Mouse (Mus musculus) heart, embryonic 14.5 days (tissue): Measurements from ENCODE around the gene Milr1. TPM values are rescaled to one million over a fixed set of nuclear protein-coding genes. Genes with fewer than 3 reads are reported as not detected.
"Not testable (repeated sequence)": the region's sequence is repeated elsewhere in the genome, so short reads cannot be mapped to it uniquely, and the experiment has no call there.

ENCODE experiments used
- ATAC-seq: fragments of 200-750 bp; cut with Nextera tagmentation; 2 replicates; pipeline ENCODE4 v1.8.0; 2017; ENCODE audit warnings: low read depth, moderate TSS enrichment; ENCODE audit not compliant: insufficient number of reproducible peaks, insufficient read depth, low FRiP score
- H3K27ac ChIP-seq, 2 experiments: fragments of 200-500 bp in 1 of 2; fragments of 300-500 bp in 1 of 2; sonication (generic) in 1 of 2; replicated peaks in 1 of 2; 2 replicates each; pipeline ENCODE4 v1.5.1; 2012 to 2014; ENCODE audit warnings: low read depth in 2 of 2, low read length in 2 of 2, control low read depth in 1 of 2, mild to moderate bottlenecking in 1 of 2, mixed read lengths in 1 of 2; ENCODE audit not compliant: control insufficient read depth in 1 of 2, insufficient read depth in 1 of 2
- H3K27me3 ChIP-seq: fragments of 300-500 bp; sonication (generic); 2 replicates; pipeline ENCODE4 v1.6.1; 2014; ENCODE audit warnings: mild to moderate bottlenecking, low read length, control low read depth; ENCODE audit not compliant: control insufficient read depth, insufficient read depth
- H3K36me3 ChIP-seq: fragments of 300-500 bp; sonication (generic); 2 replicates; pipeline ENCODE4 v1.6.1; 2014; ENCODE audit warnings: mild to moderate bottlenecking, control low read depth, low read length, mixed read lengths; ENCODE audit not compliant: control insufficient read depth, insufficient read depth
- H3K4me1 ChIP-seq, 2 experiments: fragments of 200-500 bp in 1 of 2; fragments of 300-500 bp in 1 of 2; sonication (generic) in 1 of 2; 2 replicates each; pipeline ENCODE4 v1.6.1; 2012 to 2014; ENCODE audit warnings: low read length in 2 of 2, control low read depth in 1 of 2, mixed read lengths in 1 of 2; ENCODE audit not compliant: control insufficient read depth in 2 of 2, insufficient read depth in 2 of 2
- H3K4me2 ChIP-seq: fragments of 300-500 bp; sonication (generic); 2 replicates; pipeline ENCODE4 v1.6.1; 2014; ENCODE audit warnings: mild to moderate bottlenecking, low read length
- H3K4me3 ChIP-seq, 2 experiments: fragments of 200-500 bp in 1 of 2; fragments of 300-500 bp in 1 of 2; sonication (generic) in 1 of 2; 2 replicates each; pipeline ENCODE4 v1.5.1; 2012 to 2014; ENCODE audit warnings: low read length in 2 of 2, mild to moderate bottlenecking in 2 of 2, control low read depth in 1 of 2, low read depth in 1 of 2, moderate library complexity in 1 of 2; ENCODE audit not compliant: control insufficient read depth in 1 of 2, insufficient read depth in 1 of 2
- H3K9ac ChIP-seq: fragments of 300-500 bp; sonication (generic); 2 replicates; pipeline ENCODE4 v1.6.1; 2014; ENCODE audit warnings: mild to moderate bottlenecking, low read length
- H3K9me3 ChIP-seq: fragments of 300-500 bp; sonication (generic); 2 replicates; pipeline ENCODE4 v1.6.1; 2016; ENCODE audit warnings: low read length, control low read depth; ENCODE audit not compliant: control insufficient read depth
- WGBS: fragments of 180-500 bp; shearing (Covaris S2); extraction: QIAGEN DNeasy Blood & Tissue Kit; methylation state at CpG from one replicate; pipeline ENCODE4 v1.1.7; 2014; 5-methylcytosine and 5-hydroxymethylcytosine counted together
- polyA plus RNA-seq: library from polyadenylated mRNA; unstranded; fragments of >200 nt; fragmentation: Nextera tagmentation; extraction: Ambion mirVana; gene quantifications from 2 replicates; pipeline ENCODE4 v1.2.1, GENCODE M21; 2014

The Milr1 gene
- polyA plus RNA-seq, 1 experiment from 2014 or later, result 1.6 TPM

DNA sequence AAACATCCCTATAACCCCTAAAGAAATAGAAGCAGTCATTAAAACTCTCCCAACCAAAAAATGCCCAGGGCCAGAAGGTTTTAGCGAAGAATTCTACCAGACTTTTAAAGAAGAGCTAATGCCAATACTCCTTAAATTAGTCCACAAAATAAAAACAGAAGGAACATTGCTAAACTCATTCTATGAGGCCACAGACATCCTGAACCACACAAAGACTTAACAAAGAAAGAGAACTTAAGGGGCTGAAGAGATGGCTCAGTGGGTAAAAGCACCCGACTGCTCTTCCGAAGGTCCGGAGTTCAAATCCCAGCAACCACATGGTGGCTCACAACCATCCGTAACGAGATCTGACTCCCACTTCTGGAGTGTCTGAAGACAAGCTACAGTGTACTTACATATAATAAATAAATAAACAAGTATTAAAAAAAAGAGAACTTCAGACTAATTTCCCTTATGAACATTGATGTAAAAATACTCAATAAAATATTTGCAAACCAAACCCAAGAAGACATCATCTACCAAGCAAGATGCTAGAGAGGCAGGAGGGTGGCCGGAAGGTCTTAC lies 1.4 kb upstream of the Milr1 start:
- not testable (repeated sequence) for H3K4me1 ChIP-seq, H3K9me3 ChIP-seq, H3K27ac ChIP-seq, ATAC-seq, H3K4me2 ChIP-seq, H3K9ac ChIP-seq, H3K27me3 ChIP-seq, H3K4me3 ChIP-seq, H3K36me3 ChIP-seq
- WGBS, result 95% methylated on average over 7 of the region's 7 CpGs

DNA sequence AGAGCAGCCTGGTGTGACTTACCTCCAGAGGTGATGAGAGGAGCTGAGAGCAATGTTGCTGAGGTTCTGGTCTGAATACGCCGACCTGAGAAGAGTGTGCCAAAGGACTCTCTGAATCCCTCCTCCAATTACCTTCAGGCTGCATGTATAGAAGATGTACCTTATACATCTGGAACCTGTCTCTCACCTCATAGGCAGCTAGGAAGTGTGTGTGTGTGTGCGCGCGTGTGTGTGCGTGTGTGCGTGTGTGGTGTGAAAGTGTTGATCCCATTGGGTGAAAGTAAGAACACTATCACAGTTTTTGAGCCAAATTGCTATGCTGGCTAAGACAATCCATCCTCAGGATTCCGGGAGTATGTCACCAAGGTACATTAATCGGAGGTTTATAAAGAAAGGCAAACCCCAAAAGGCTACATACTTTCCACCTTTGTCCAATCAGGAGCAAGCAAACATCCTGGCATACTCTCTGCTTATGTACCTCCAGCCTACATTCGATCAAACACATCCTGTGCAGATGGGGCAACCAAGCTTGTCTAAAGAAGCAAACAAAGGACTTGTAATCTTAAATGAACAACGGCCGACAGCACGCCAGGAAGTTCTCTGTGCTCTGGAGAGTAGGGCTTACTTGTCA lies 790 bp upstream of the Milr1 start, which contains the start of gene Pecam1:
Gene Pecam1, minus strand, starts transcription at position 508 of the 631 bp plus-strand sequence.
- no peak within 1 kb of the TSS for H3K27ac ChIP-seq
- 77% methylated on average over 13 of the region's 13 CpGs for WGBS
- ATAC-seq, result no peak

GRCm38 (mm10) chr11:106752103-106752502 lies 1.1 kb downstream of the Milr1 start:
- Histone ChIP-seq H3K27me3 (no peaks in the 10 kb centered on the region), H3K4me2 (no peak overlapping the region), H3K36me3 (no peaks in the 10 kb centered on the region), H3K4me3 (no peak overlapping the region), H3K9me3 (0 out of 2 replicates have a peak, but pooled peaks cover 3% of the 10 kb centered on the region), H3K27ac (no peak overlapping the region), H3K9ac (no peak overlapping the region), H3K4me1 (no peaks in the 10 kb centered on the region; a peak in 1 of 4 replicates)
- WGBS, result 66% methylated on average over 7 of the region's 7 CpGs
- ATAC-seq, result no peak

More for the DNA sequence above, 790 bp upstream of the Milr1 start, which contains the start of gene Pecam1:
- H3K4me1 ChIP-seq, result no peaks in the 10 kb centered on the region; a peak in 1 of 4 replicates
- H3K9me3 ChIP-seq, result 0 out of 2 replicates have a peak, but pooled peaks cover 3% of the 10 kb centered on the region
- no peak within 1 kb of the TSS for H3K4me2 ChIP-seq
- no peaks in the 10 kb centered on the region for H3K27me3 ChIP-seq
- no peaks in the 10 kb centered on the region for H3K36me3 ChIP-seq
- no peak within 1 kb of the TSS for H3K9ac ChIP-seq
- no peak within 1 kb of the TSS for H3K4me3 ChIP-seq

GRCm38 (mm10) chr11:106753314-106753713 lies 2.3 kb downstream of the Milr1 start:
- WGBS, result 61% methylated on average over 6 of the region's 6 CpGs
- H3K9me3 ChIP-seq, result no peaks in the 10 kb centered on the region
- no peak for ATAC-seq

DNA sequence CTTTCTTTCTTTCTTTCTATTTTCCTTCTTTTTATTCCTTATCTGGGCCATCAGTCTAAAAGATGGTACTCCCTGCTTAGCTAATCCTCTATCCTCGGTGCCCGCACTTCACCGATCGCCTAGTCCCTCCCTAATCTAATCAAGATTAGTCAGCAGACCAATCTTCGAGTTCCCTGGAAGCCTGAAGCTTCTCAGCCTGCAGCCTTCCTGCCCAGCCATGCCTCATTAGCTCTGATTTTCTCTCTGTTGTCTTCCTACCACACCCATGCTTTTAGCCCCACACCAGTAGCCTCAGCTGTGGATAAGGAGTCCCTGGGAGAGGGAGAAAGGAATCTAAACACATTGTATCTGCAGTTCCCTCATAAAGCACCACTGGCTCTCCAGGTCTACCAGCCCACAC lies 4.6 kb downstream of the Milr1 start:
- WGBS, result 29% methylated on average over 5 of the region's 5 CpGs
- H3K27me3 ChIP-seq, result no peaks in the 10 kb centered on the region
- H3K4me2 ChIP-seq, result no peak overlapping the region

More at GRCm38 (mm10) chr11:106753314-106753713, 2.3 kb downstream of the Milr1 start:
- Histone ChIP-seq H3K36me3 (no peaks in the 10 kb centered on the region), H3K27ac (no peak overlapping the region), H3K4me1 (peaks cover 5% of the 10 kb centered on the region in 2 experiments; a peak in 3 of 4 replicates), H3K9ac (no peak overlapping the region), H3K4me2 (no peak overlapping the region), H3K4me3 (no peak overlapping the region), H3K27me3 (no peaks in the 10 kb centered on the region)

DNA sequence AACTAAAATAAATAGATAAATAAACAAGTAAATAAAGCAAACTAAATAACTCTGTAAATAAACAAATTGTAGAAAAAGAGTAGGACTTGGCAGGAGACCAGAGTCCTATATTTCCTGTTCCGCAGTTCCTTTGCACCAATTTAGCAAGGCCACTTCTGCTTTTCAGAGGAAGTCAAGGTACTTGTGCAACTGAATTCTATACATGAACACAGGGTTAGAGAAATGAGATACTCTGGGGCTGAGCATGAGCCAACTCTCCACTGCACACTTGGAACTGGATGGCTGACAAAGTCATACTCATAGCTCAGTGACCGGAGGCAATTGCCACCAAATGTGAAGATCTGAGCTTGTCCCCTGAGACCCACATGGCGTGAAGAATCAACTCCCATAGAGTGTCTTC lies 8.0 kb downstream of the Milr1 start:
- Histone ChIP-seq H3K27me3 (no peaks in the 10 kb centered on the region), H3K9me3 (no peaks in the 10 kb centered on the region), H3K4me3 (no peak overlapping the region), H3K4me1 (peaks cover 23 to 29% of the 10 kb centered on the region in 2 experiments), H3K27ac (no peak overlapping the region), H3K4me2 (no peak overlapping the region), H3K36me3 (no peaks in the 10 kb centered on the region), H3K9ac (no peak overlapping the region)
- 91% methylated on average over 3 of the region's 3 CpGs for WGBS
- no peak for ATAC-seq

More for the DNA sequence above, 4.6 kb downstream of the Milr1 start:
- Histone ChIP-seq H3K4me1 (peaks cover 5% of the 10 kb centered on the region in 2 experiments; a peak in 3 of 4 replicates), H3K9ac (no peak overlapping the region), H3K27ac (no peak overlapping the region), H3K9me3 (no peaks in the 10 kb centered on the region), H3K4me3 (no peak overlapping the region), H3K36me3 (no peaks in the 10 kb centered on the region)
- no peak for ATAC-seq

DNA sequence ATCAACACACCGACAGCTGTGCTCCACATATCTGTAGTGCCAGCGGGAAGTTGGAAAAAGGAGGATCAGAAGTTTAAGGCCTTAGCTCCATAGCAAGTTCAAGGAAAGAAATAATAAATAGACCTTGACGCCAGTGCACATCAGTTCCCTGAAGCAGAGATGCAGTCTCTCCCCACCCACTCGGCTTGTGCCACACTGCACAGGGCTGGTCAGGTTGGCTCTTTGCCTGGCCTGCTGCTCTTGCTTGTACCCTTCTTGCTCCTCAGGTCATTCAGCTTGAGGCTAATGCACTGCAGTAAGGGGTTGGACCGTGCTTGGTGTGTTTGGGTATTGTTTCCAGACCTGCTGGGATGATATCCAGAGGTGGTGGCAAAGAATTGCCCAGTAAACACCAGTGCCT lies 9.5 kb downstream of the Milr1 start:
- peaks cover 26 to 39% of the 10 kb centered on the region in 2 experiments for H3K4me1 ChIP-seq
- 84% methylated on average over 5 of the region's 5 CpGs for WGBS
- no peak for ATAC-seq

More for the DNA sequence above, 9.5 kb downstream of the Milr1 start:
- H3K27ac ChIP-seq, result no peak overlapping the region
- H3K9me3 ChIP-seq, result no peaks in the 10 kb centered on the region
- no peaks in the 10 kb centered on the region for H3K27me3 ChIP-seq
- H3K4me3 ChIP-seq, result no peak overlapping the region
- no peak overlapping the region for H3K9ac ChIP-seq
- peaks cover 7% of the 10 kb centered on the region; the same call in 1 of the 2 replicates for H3K36me3 ChIP-seq
- no peak overlapping the region for H3K4me2 ChIP-seq
